Mouse (Mus musculus): ENCODE data around the gene Slc8a2.

DNA sequence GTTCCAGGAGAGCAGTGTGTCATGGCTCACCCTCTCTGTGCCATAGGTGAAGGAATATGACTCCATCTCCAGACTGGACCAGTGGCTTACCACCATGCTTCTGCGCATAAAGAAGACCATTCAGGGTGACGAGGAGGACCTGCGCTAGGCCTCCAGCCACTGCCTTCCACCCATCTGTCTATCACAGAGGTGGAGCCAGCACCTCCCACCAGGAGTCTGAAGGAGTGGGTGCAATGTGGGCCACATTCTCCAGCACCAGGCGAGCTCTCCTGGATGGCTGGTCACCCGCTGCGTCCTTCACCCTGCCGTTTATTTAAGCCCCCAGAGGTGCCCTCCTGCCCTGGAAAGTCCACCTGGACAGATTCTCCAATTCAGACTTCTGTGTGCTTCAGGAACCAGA, 13.2 kb upstream of the Slc8a2 start:
- TF ChIP-seq GATA1 (IDR thresholded peaks at IDR 0.05; ENCODE audit: borderline replicate concordance, low read length) (no peak), FLI1 (IDR thresholded peaks at IDR 0.05; ENCODE audit: low read length) (no peak)
